Mouse (Mus musculus): ENCODE results near the gene Cldn5.

DNA sequence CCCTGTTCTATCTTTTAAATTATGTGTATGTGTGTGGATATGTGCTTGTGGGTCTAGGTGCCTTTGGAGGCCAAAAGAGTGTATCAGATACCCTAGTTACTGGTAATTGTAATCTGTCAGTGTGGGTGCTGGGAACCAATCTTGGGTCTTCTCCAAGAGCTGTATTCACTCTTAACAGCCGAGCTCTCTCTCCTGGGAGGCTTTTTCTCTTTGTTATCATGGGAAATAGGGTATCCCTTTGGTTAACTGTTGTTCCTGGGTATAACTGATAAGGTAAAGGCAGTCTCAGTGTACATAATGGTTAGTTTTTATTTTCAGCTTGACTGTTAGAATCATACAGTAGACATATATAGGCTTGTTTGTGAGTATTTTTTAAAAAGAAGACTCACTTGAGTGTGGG lies 45.7 kb downstream of the Cldn5 start:
- TF ChIP-seq CTCF (IDR thresholded peaks at IDR 0.05; ENCODE audit: control insufficient read depth, insufficient read depth, insufficient replicate concordance, low read depth, low read length), result no peak
- TF ChIP-seq POLR2A (IDR thresholded peaks at IDR 0.05; ENCODE audit: control insufficient read depth, low read depth, low read length), result no peak

Data from testis, adult 2 months (tissue).